Mouse (Mus musculus) neural tube, embryonic 11.5 days (tissue): ENCODE measurements at regions not wholly inside any gene's neighbourhood (a gene's known extent, or its start where the extent isn't known, plus 50 kb on each side); places are given as distances from the start of the nearest gene placed in this dataset.
A peak's percentile ranks its signal among the peaks of the same experiment; 100 is the strongest.

Experiments
- ATAC-seq: fragments of 200-750 bp; cut with Nextera tagmentation; 2 replicates; pipeline ENCODE4 v1.8.0; 2017; ENCODE audit warnings: moderate number of reproducible peaks, mild to moderate bottlenecking, moderate TSS enrichment, moderate library complexity; ENCODE audit not compliant: insufficient read depth, low FRiP score, low TSS enrichment
- DNase-seq: peaks from one replicate; pipeline ENCODE4 v3.0.0-alpha.2; 2015; ENCODE audit warnings: low spot score
- H3K27ac ChIP-seq: fragments of 300-500 bp; sonication (generic); 2 replicates; pipeline ENCODE4 v1.5.1; 2014; ENCODE audit warnings: low read depth, mild to moderate bottlenecking, low read length
- H3K27me3 ChIP-seq: fragments of 300-500 bp; sonication (generic); 2 replicates; pipeline ENCODE4 v1.6.1; 2014; ENCODE audit warnings: mild to moderate bottlenecking, low read length, mixed read lengths; ENCODE audit not compliant: control insufficient read depth, insufficient read depth
- H3K36me3 ChIP-seq: fragments of 300-500 bp; sonication (generic); 2 replicates; pipeline ENCODE4 v1.6.1; 2014; ENCODE audit warnings: mild to moderate bottlenecking, low read length, moderate library complexity, mixed read lengths; ENCODE audit not compliant: control insufficient read depth, insufficient read depth
- H3K4me1 ChIP-seq: fragments of 300-500 bp; sonication (generic); 2 replicates; pipeline ENCODE4 v1.6.1; 2014; ENCODE audit warnings: low read length, mixed read lengths; ENCODE audit not compliant: control insufficient read depth, insufficient read depth
- H3K4me2 ChIP-seq: fragments of 300-500 bp; sonication (generic); 2 replicates; pipeline ENCODE4 v1.6.1; 2014; ENCODE audit warnings: low read depth, mild to moderate bottlenecking, moderate library complexity
- H3K4me3 ChIP-seq: fragments of 300-500 bp; sonication (generic); 2 replicates; pipeline ENCODE4 v1.5.1; 2014; ENCODE audit warnings: low read depth, low read length
- H3K9ac ChIP-seq: fragments of 300-500 bp; sonication (generic); 2 replicates; pipeline ENCODE4 v1.6.1; 2014; ENCODE audit warnings: mild to moderate bottlenecking, low read length
- H3K9me3 ChIP-seq: fragments of 300-500 bp; sonication (generic); 2 replicates; pipeline ENCODE4 v1.6.1; 2016; ENCODE audit warnings: low read length; ENCODE audit not compliant: control insufficient read depth
- WGBS: fragments of 180-500 bp; shearing (Covaris S2); extraction: QIAGEN DNeasy Blood & Tissue Kit; methylation state at CpG from one replicate; pipeline ENCODE4 v1.1.7; 2014; 5-methylcytosine and 5-hydroxymethylcytosine counted together

GRCm38 (mm10) chr13:18063677-18064076 lies 70.5 kb upstream of the Yae1d1 start:
- Histone ChIP-seq H3K36me3 (no peaks in the 10 kb centered on the region), H3K4me3 (no peak overlapping the region), H3K27me3 (no peaks in the 10 kb centered on the region), H3K9me3 (no peaks in the 10 kb centered on the region), H3K4me2 (no peak overlapping the region), H3K4me1 (no peaks in the 10 kb centered on the region), H3K9ac (no peak overlapping the region), H3K27ac (no peak overlapping the region)
- 93% methylated on average over 8 of the region's 8 CpGs for whole genome bisulfite sequencing
- ATAC-seq (no peak), DNase-seq (no peak)

- no peaks in the 10 kb centered on the region for H3K4me1 ChIP-seq
- H3K9ac ChIP-seq = no peak overlapping the region
- no peaks in the 10 kb centered on the region for H3K9me3 ChIP-seq
- H3K4me2 ChIP-seq = no peak overlapping the region
- H3K4me3 ChIP-seq = no peak overlapping the region
- ATAC-seq (no peak), DNase-seq (no peak)
- H3K27me3 ChIP-seq = no peaks in the 10 kb centered on the region
- WGBS = 85% methylated on average over 2 of the region's 2 CpGs
- H3K27ac ChIP-seq = no peak overlapping the region
- H3K36me3 ChIP-seq = no peaks in the 10 kb centered on the region
Measured at GRCm38 (mm10) chr13:18060265-18060664, 67.1 kb upstream of the Yae1d1 start.

- ATAC-seq = peak; percentile 86
- H3K9me3 ChIP-seq = no peaks in the 10 kb centered on the region
- no peak overlapping the region for H3K4me3 ChIP-seq
- no peaks in the 10 kb centered on the region for H3K4me1 ChIP-seq
- H3K9ac ChIP-seq = no peak overlapping the region
- no peaks in the 10 kb centered on the region for H3K27me3 ChIP-seq
- H3K27ac ChIP-seq = no peak overlapping the region
- H3K4me2 ChIP-seq = no peak overlapping the region
- WGBS = 30% methylated on average over 8 of the region's 8 CpGs
- DNase-seq = peak; percentile 70
- no peaks in the 10 kb centered on the region for H3K36me3 ChIP-seq
Measured at GRCm38 (mm10) chr13:18057231-18057912, 64.2 kb upstream of the Yae1d1 start.

DNA sequence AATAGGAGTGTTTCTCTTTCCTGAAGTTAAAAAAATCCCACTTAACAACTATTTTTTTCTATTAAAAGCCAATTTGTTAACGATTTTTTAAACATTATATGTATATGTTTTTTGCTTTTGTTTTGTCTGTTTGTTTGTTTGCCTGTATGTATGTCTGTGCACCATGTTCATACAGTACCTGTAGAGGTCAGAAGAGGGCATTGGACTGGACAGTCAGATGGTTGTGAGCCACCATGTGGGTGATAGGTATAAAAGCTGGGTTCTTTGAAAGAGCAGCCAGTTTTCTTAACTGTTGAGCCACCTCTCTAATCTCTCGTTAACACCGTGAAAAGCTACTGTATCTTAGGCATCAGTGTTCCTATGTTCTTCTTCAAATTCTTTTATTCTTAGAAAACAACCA lies 63.7 kb upstream of the Yae1d1 start:
- WGBS = 75% methylated on average over 3 of the region's 3 CpGs
- H3K9ac ChIP-seq = no peak overlapping the region
- H3K36me3 ChIP-seq = no peaks in the 10 kb centered on the region
- no peaks in the 10 kb centered on the region for H3K27me3 ChIP-seq
- H3K4me3 ChIP-seq = no peak overlapping the region
- no peak overlapping the region for H3K27ac ChIP-seq
- H3K4me2 ChIP-seq = no peak overlapping the region
- H3K9me3 ChIP-seq = no peaks in the 10 kb centered on the region
- no peak for ATAC-seq
- H3K4me1 ChIP-seq = no peaks in the 10 kb centered on the region
- DNase-seq = no peak

DNA sequence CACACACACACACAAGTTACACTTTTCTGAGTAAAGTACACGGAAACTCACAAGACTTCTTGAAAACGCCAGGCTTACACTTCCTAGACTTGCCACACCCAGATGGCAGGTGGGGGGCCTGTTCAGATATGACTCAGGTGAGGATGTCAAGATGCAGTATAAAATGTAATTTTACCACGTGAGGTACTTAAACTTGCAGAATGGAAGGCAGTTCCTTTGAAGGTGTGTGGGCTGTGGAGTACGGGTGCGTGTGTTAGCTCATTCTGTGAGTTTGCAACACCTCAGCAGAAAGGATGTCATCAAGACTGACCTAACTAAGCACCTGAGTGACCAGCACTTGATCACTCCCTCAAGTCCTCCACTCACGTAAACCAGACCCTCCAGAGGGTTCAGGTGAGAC lies 50.0 kb upstream of the Yae1d1 start:
- no peak overlapping the region for H3K27ac ChIP-seq
- H3K9me3 ChIP-seq = no peaks in the 10 kb centered on the region
- H3K36me3 ChIP-seq = no peaks in the 10 kb centered on the region
- 92% methylated on average over 6 of the region's 6 CpGs for WGBS
- no peak overlapping the region for H3K4me2 ChIP-seq
- DNase-seq = no peak
- H3K9ac ChIP-seq = no peak overlapping the region
- H3K4me1 ChIP-seq = no peaks in the 10 kb centered on the region
- ATAC-seq = no peak
- no peak overlapping the region for H3K4me3 ChIP-seq
- no peaks in the 10 kb centered on the region for H3K27me3 ChIP-seq
